Mouse (Mus musculus) adrenal gland, postnatal 36 days (tissue): ENCODE measurements around the gene Rtel1. TPM values are rescaled to one million over a fixed set of nuclear protein-coding genes. Genes with fewer than 3 reads are reported as not detected.

Experiments
- DNase-seq, 2 experiments: peaks; one replicate each; pipeline ENCODE4 v3.0.0; 2021; ENCODE audit warnings: mixed read lengths in 1 of 2
- total RNA-seq, 2 experiments: library from RNA; stranded (reverse); gene quantifications; 2 replicates each; pipeline ENCODE4 v1.2.3; 2021

Gene Rtel1
- total RNA-seq, 2 experiments from 2014 or later = 26.5 to 32.1 TPM

DNA sequence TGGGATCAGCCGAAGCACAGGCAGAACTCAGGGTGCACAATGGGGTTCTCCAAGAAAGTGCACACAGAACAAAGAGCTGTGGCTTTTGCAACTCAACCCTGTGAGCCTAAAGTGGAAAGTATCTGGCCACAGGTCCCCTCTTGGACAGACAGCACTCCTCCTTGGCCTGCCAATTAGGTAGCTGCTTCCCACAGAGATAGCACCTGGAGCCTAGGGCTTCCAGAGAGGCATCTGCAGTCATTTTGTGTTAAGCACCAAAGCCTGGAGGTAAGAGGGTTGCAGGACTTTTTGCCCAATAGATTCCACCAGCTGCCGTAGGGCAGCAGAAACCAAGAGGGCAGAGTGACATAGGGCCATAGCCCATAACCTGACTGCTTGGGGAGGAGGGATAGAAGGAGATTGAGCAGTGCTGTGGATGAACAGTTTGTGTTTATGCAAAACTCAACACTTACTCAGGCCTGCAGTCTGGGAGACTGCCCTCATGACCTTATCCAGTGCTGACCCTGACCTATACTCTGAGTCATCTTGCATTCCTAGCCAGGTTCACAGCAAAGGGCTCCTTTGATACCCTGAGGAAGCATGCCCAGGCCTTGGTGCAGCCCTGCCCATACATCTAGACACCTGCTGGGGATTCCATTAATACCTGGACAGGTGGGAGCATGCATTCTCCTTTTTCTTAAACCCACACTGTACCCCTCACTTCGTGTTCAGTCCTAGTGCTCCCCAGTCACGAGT lies 70.8 kb downstream of the Rtel1 start:
- peak; percentile 59 to 60 for DNase-seq

DNA sequence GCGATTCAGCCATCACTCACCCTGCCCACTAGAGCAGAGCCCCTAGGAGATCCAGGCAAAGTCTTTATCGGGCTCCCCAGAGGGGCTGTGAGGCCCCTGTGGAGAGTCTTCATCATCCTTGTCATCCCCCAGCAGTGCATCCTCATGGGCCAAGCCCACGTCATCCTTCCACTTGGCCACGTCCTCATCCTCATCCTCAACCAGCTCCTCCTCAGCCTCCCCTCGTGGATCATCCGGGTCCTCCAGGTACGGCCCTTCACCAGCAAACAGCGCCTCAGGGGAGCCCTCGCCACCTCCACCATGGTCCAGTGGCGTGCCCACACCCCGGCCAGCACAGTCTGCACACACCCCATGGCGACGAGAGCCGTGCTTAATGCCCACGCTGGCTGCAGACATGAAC lies 71.5 kb downstream of the Rtel1 start:
- no peak for DNase-seq

- no peak for DNase-seq
Observed at GRCm38 (mm10) chr2:181391541-181391940, 72.0 kb downstream of the Rtel1 start.

DNA sequence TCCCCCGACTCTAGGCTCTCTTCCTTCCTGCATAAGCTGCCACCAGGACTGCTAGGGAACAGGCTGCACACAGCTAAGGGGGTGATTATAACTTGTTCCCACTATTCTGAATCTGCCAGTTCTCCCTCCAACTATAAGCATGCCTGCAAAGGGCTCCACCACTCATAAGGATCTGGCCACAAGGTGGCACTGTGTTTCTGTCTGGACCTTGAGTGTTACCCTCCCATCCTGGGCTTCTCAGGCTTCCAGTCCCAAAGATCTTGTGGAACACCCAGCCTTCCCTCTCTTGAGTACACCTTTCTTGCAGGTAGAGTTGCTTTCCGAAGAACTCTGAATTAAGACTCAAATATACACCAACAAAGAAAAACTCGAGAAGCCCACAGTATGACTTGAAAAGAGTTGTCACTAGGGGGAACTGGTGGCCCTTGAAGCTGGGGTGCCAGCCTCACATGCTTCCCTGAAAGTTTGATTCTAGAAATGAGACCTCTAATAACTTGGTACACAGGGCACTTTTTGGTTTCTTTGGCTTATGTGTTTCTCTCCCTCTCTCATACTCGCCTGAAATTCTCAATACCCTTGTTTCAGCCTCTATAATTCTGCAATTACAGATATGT lies 73.2 kb downstream of the Rtel1 start:
- DNase-seq = peak; percentile 91

DNA sequence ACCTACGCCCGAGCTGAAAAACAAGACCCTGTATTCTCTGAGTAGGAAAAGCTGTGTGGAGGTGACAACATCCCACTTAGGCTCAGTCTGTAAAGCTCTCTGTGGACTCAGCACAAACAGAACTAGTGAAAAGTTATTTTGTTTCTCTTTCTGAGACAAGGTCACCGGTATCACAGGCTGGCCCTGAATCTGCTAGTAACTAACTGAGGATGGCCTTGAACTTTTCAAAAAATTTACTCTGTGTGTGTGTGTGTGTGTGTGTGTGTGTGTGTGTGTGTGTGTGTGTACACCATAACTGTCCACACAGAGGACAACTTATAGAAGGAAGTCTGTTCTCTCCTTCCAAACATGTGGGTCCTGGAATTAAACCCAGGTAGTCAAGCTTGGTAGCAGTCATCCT lies 74.5 kb downstream of the Rtel1 start:
- peak in 1 of 2 experiments; percentile 54 for DNase-seq

- DNase-seq = peak; percentile 43 to 62
Observed at GRCm38 (mm10) chr2:181397207-181397761, 77.7 kb downstream of the Rtel1 start.

DNA sequence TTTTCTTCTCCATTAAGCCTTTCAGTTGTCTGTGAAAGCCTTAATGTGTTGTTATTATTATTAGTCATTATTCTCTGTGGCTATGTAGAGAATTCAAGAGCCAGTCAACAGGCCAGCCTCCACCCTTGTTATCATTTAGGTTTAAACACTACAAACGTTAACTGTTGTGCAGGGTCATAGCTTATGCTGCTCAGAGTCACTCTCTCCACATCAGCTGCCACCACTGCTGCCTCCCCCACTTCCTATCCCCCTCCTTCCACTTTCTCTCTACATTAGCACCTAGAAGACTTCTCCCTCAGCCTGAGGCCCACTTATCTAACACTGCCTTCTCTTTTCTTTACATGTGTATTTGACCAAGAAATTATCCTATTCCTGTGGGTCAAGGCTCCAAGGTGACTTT lies 82.0 kb downstream of the Rtel1 start:
- DNase-seq = no peak

GRCm38 (mm10) chr2:181403722-181404121 lies 84.2 kb downstream of the Rtel1 start:
- DNase-seq = no peak

Other genes starting within 250 kb of the Rtel1 start
- 1 to 10 TPM; 3.2 to 4.4 TPM for gene Kcnq2, start 184.4 kb upstream of the Rtel1 start, total RNA-seq
- 10 to 100 TPM; 33.0 to 40.3 TPM for gene Eef1a2, start 162.7 kb upstream of the Rtel1 start, total RNA-seq
- 10 to 100 TPM; 76.6 to 81.8 TPM for gene Ppdpf, start 132.5 kb upstream of the Rtel1 start, total RNA-seq
- gene Ptk6, start 117.0 kb upstream of the Rtel1 start, total RNA-seq = not detected
- under 1 TPM; 0.53 to 0.66 TPM for gene Srms, start 106.6 kb upstream of the Rtel1 start, total RNA-seq
- gene Fndc11, start 99.7 kb upstream of the Rtel1 start, total RNA-seq = not detected
- 10 to 100 TPM; 19.3 to 28.7 TPM for gene Helz2, start 77.7 kb upstream of the Rtel1 start, total RNA-seq
- 10 to 100 TPM; 14.5 to 22.0 TPM for gene Gmeb2, start 31.7 kb upstream of the Rtel1 start, total RNA-seq
- 10 to 100 TPM; 10.3 to 11.7 TPM for gene Stmn3, start 5.2 kb upstream of the Rtel1 start, total RNA-seq
- 10 to 100 TPM; 34.8 to 47.3 TPM for gene Zgpat, start 45.2 kb downstream of the Rtel1 start, total RNA-seq
- 10 to 100 TPM; 38.9 to 45.5 TPM for gene Arfrp1, start 45.7 kb downstream of the Rtel1 start, total RNA-seq
- 10 to 100 TPM; 13.4 to 18.1 TPM for gene Lime1, start 60.3 kb downstream of the Rtel1 start, total RNA-seq
- 10 to 100 TPM; 16.7 to 17.5 TPM for gene Zbtb46, start 139.7 kb downstream of the Rtel1 start, total RNA-seq
- not detected for gene Abhd16b, start 173.5 kb downstream of the Rtel1 start, total RNA-seq
- gene Tpd52l2, start 177.4 kb downstream of the Rtel1 start, total RNA-seq = 100 to 1,000 TPM; 104 to 114 TPM
- 10 to 100 TPM; 92.9 to 93.7 TPM for gene Dnajc5, start 200.7 kb downstream of the Rtel1 start, total RNA-seq